Comparison of ENCODE assay signal across 8 mouse cellular contexts in genomic region chr19:8898576-8898975, GRCm38 (mm10). TPM values are rescaled to one million over a fixed set of nuclear protein-coding genes. Genes with fewer than 3 reads are reported as not detected.
DNase-seq lines count a peak whose midpoint lies in the region; ATAC-seq and TF ChIP-seq lines count a peak whose summit lies in the region.

No protein-coding gene starts in this region.

- TF ChIP-seq POLR2A in ES-Bruce4 (IDR thresholded peaks at IDR 0.05; ENCODE audit: insufficient read depth, low read length): no peak

- no peak for TF ChIP-seq CTCF in ES-Bruce4 (IDR thresholded peaks at IDR 0.05; ENCODE audit: low read depth, low read length)

- ATAC-seq in kidney, embryonic 14.5 days (ENCODE audit: low FRiP score, low TSS enrichment): no peak
- ATAC-seq in forebrain, embryonic 15.5 days (replicated peaks): no peak

- H3K9me3 ChIP-seq in kidney, embryonic 14.5 days (ENCODE audit: control insufficient read depth, low read length): no peaks in the 10 kb centered on the region
- no peaks in the 10 kb centered on the region for H3K9me3 ChIP-seq in ES-Bruce4 (replicated peaks; ENCODE audit: control insufficient read depth, insufficient read depth, low read length, poor library complexity, severe bottlenecking)
- no peaks in the 10 kb centered on the region for H3K9me3 ChIP-seq in forebrain, embryonic 15.5 days
- H3K9me3 ChIP-seq in midbrain, embryonic 10.5 days (replicated peaks): no peaks in the 10 kb centered on the region

- H3K27ac ChIP-seq in kidney, embryonic 14.5 days (ENCODE audit: low read depth, low read length): peak overlapping the region; percentile 82
- peak overlapping the region; percentile 54 for H3K27ac ChIP-seq in ES-Bruce4 (ENCODE audit: insufficient read depth, low read length)
- peak overlapping the region; percentile 83 for H3K27ac ChIP-seq in forebrain, embryonic 15.5 days (replicated peaks)
- peak overlapping the region; percentile 94 for H3K27ac ChIP-seq in midbrain, embryonic 10.5 days (replicated peaks)

- peak overlapping the region; percentile 81 for H3K4me2 ChIP-seq in kidney, embryonic 14.5 days (replicated peaks; ENCODE audit: low read depth, low read length)
- H3K4me2 ChIP-seq in forebrain, embryonic 15.5 days (replicated peaks): peak overlapping the region; percentile 72

- no peaks in the 10 kb centered on the region for H3K27me3 ChIP-seq in kidney, embryonic 14.5 days (ENCODE audit: control insufficient read depth, insufficient read depth, low read length)
- H3K27me3 ChIP-seq in ES-Bruce4 (ENCODE audit: control insufficient read depth, insufficient read depth, low read length, poor library complexity, severe bottlenecking): no peaks in the 10 kb centered on the region
- H3K27me3 ChIP-seq in forebrain, embryonic 15.5 days: no peaks in the 10 kb centered on the region
- no peaks in the 10 kb centered on the region for H3K27me3 ChIP-seq in midbrain, embryonic 10.5 days (ENCODE audit: low read depth, poor library complexity, severe bottlenecking)

- no peak for DNase-seq in kidney, postnatal 14 days
- no peak for DNase-seq in midbrain, embryonic 10.5 days (ENCODE audit: low spot score)
- no peak for DNase-seq in urinary bladder, adult 2 months (ENCODE audit: low spot score)
- DNase-seq in urinary bladder, postnatal 10 days (ENCODE audit: low spot score): no peak
- no peak for DNase-seq in layer of hippocampus, adult 9-11 months

- TF ChIP-seq EP300 in ES-Bruce4 (IDR thresholded peaks at IDR 0.05; ENCODE audit: insufficient read depth, low read depth, low read length): no peak

- peak overlapping the region; percentile 75 for H3K4me3 ChIP-seq in kidney, embryonic 14.5 days (ENCODE audit: low read length)
- H3K4me3 ChIP-seq in ES-Bruce4 (ENCODE audit: low read depth, low read length): peak overlapping the region; percentile 93
- H3K4me3 ChIP-seq in forebrain, embryonic 15.5 days: peak overlapping the region; percentile 62
- H3K4me3 ChIP-seq in midbrain, embryonic 10.5 days: peak overlapping the region; percentile 95

- peak overlapping the region; percentile 91 for H3K9ac ChIP-seq in kidney, embryonic 14.5 days (ENCODE audit: low read depth, low read length)
- H3K9ac ChIP-seq in ES-Bruce4 (ENCODE audit: low read depth, poor library complexity, severe bottlenecking): peak overlapping the region; percentile 94
- peak overlapping the region; percentile 91 for H3K9ac ChIP-seq in forebrain, embryonic 15.5 days (replicated peaks)

- WGBS in kidney, embryonic 14.5 days: 8% methylated on average over 13 of the region's 13 CpGs
- WGBS in forebrain, embryonic 15.5 days: 13% methylated on average over 13 of the region's 13 CpGs
- WGBS in midbrain, embryonic 10.5 days: 21% methylated on average over 13 of the region's 13 CpGs

- H3K4me1 ChIP-seq in kidney, embryonic 14.5 days (ENCODE audit: control insufficient read depth, insufficient read depth, low read length): peaks cover 18% of the 10 kb centered on the region
- H3K4me1 ChIP-seq in ES-Bruce4 (ENCODE audit: control insufficient read depth, insufficient read depth, low read length): no peaks in the 10 kb centered on the region
- H3K4me1 ChIP-seq in forebrain, embryonic 15.5 days: peaks cover 33% of the 10 kb centered on the region
- peaks cover 46% of the 10 kb centered on the region for H3K4me1 ChIP-seq in midbrain, embryonic 10.5 days

- H3K36me3 ChIP-seq in kidney, embryonic 14.5 days (ENCODE audit: control insufficient read depth, insufficient read depth, low read length): peaks cover 41% of the 10 kb centered on the region
- H3K36me3 ChIP-seq in ES-Bruce4 (ENCODE audit: control insufficient read depth, insufficient read depth, low read length, poor library complexity, severe bottlenecking): peaks cover 32% of the 10 kb centered on the region
- peaks cover 33% of the 10 kb centered on the region for H3K36me3 ChIP-seq in forebrain, embryonic 15.5 days
- H3K36me3 ChIP-seq in midbrain, embryonic 10.5 days: peaks cover 68% of the 10 kb centered on the region

RNA-seq across cellular contexts. Expression of gene Ganab, which starts 0.7 kb away (rescaled TPM):
- 67.1 and 114 TPM in 2 replicates for polyA plus RNA-seq in kidney, embryonic 14.5 days (2014; fragmentation: Nextera tagmentation; extraction: Ambion mirVana)
- 183 and 184 TPM in 2 replicates for polyA plus RNA-seq in ES-Bruce4 (2011; ENCODE audit: insufficient read depth, insufficient read length, low read depth, missing spikeins)
- 88.1 and 89.6 TPM in 2 replicates for polyA plus RNA-seq in forebrain, embryonic 15.5 days (2015; fragmentation: Nextera tagmentation; extraction: Ambion mirVana)
- 118 and 120 TPM in 2 replicates for polyA plus RNA-seq in midbrain, embryonic 10.5 days (2016; fragmentation: Nextera tagmentation; extraction: Ambion mirVana)
- 98.1 and 104 TPM in 2 replicates for polyA plus RNA-seq in urinary bladder, adult 2 months (2012; rRNA removed)

RNA-seq across cellular contexts. Expression of gene Ints5, which starts 5.8 kb away (rescaled TPM):
- 27.7 and 38.2 TPM in 2 replicates for polyA plus RNA-seq in kidney, embryonic 14.5 days (2014; fragmentation: Nextera tagmentation; extraction: Ambion mirVana)
- 23.1 and 26.7 TPM in 2 replicates for polyA plus RNA-seq in ES-Bruce4 (2011; ENCODE audit: insufficient read depth, insufficient read length, low read depth, missing spikeins)
- polyA plus RNA-seq in forebrain, embryonic 15.5 days (2015; fragmentation: Nextera tagmentation; extraction: Ambion mirVana): 42.0 and 43.7 TPM in 2 replicates
- 54.8 and 56.7 TPM in 2 replicates for polyA plus RNA-seq in midbrain, embryonic 10.5 days (2016; fragmentation: Nextera tagmentation; extraction: Ambion mirVana)
- 15.5 and 16.3 TPM in 2 replicates for polyA plus RNA-seq in urinary bladder, adult 2 months (2012; rRNA removed)

RNA-seq across cellular contexts. Expression of gene Gm49416, which starts 9.8 kb away (rescaled TPM):
- polyA plus RNA-seq in kidney, embryonic 14.5 days (2014; fragmentation: Nextera tagmentation; extraction: Ambion mirVana): not detected in 2 replicates
- polyA plus RNA-seq in ES-Bruce4 (2011; ENCODE audit: insufficient read depth, insufficient read length, low read depth, missing spikeins): 11.9 and 24.8 TPM in 2 replicates
- polyA plus RNA-seq in forebrain, embryonic 15.5 days (2015; fragmentation: Nextera tagmentation; extraction: Ambion mirVana): 0.25 TPM in 1 of 2 replicates, not detected in the other
- 0.17 TPM in 1 of 2 replicates, not detected in the other for polyA plus RNA-seq in midbrain, embryonic 10.5 days (2016; fragmentation: Nextera tagmentation; extraction: Ambion mirVana)
- 0.10 TPM in 1 of 2 replicates, not detected in the other for polyA plus RNA-seq in urinary bladder, adult 2 months (2012; rRNA removed)

RNA-seq across cellular contexts. Expression of gene 1810009A15Rik, which starts 9.9 kb away (rescaled TPM):
- polyA plus RNA-seq in kidney, embryonic 14.5 days (2014; fragmentation: Nextera tagmentation; extraction: Ambion mirVana): 112 and 133 TPM in 2 replicates
- polyA plus RNA-seq in ES-Bruce4 (2011; ENCODE audit: insufficient read depth, insufficient read length, low read depth, missing spikeins): 162 and 172 TPM in 2 replicates
- polyA plus RNA-seq in forebrain, embryonic 15.5 days (2015; fragmentation: Nextera tagmentation; extraction: Ambion mirVana): 53.9 and 55.0 TPM in 2 replicates
- 134 and 159 TPM in 2 replicates for polyA plus RNA-seq in midbrain, embryonic 10.5 days (2016; fragmentation: Nextera tagmentation; extraction: Ambion mirVana)
- 56.1 and 65.1 TPM in 2 replicates for polyA plus RNA-seq in urinary bladder, adult 2 months (2012; rRNA removed)

RNA-seq across cellular contexts. Expression of gene Gm49403, which starts 14.8 kb away (rescaled TPM):
- polyA plus RNA-seq in kidney, embryonic 14.5 days (2014; fragmentation: Nextera tagmentation; extraction: Ambion mirVana): not detected in 2 replicates
- polyA plus RNA-seq in ES-Bruce4 (2011; ENCODE audit: insufficient read depth, insufficient read length, low read depth, missing spikeins): not detected in 2 replicates
- not detected in 2 replicates for polyA plus RNA-seq in forebrain, embryonic 15.5 days (2015; fragmentation: Nextera tagmentation; extraction: Ambion mirVana)
- polyA plus RNA-seq in midbrain, embryonic 10.5 days (2016; fragmentation: Nextera tagmentation; extraction: Ambion mirVana): not detected in 2 replicates
- not detected in 2 replicates for polyA plus RNA-seq in urinary bladder, adult 2 months (2012; rRNA removed)

Comparison
In these comparisons a context has a peak if more than half of its experiments do, and no peak if none do; other contexts are left out.
1. RNA of gene Gm49416, which starts 9.8 kb away (polyA plus RNA-seq): 11.9 to 24.8 TPM in ES-Bruce4; 0.25 TPM in forebrain, embryonic 15.5 days, 0.10 TPM in urinary bladder, adult 2 months, not detected in kidney, embryonic 14.5 days and 0.17 TPM in midbrain, embryonic 10.5 days; every median in the first group is over 10 times any median in the second.
2. Peak in every context shown above with its lines, with median percentiles within 50 percentile points of each other: H3K27ac ChIP-seq, H3K4me3 ChIP-seq and H3K9ac ChIP-seq.